Mouse (Mus musculus): ENCODE results near the gene Kctd20.

Gene Kctd20

DNA sequence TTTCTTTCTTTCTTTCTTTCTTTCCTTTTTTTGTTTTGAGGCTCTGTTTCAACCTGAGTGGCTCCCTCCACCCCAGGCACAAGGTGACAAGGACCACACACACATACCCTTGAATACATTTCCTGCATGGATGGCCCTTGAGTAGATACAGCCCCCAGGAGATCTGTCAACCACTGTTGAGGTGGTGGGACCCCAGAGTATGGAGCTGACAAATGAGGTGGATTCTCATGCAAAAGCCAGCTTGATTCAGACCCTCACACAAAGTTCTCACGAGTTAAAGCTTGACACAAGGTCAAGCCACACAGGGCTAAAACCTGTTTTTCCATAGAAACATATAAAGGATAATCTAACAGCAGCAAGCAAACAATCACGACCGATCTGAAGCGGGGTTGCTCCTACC, 19.5 kb upstream of the Kctd20 start:
- DNase-seq (ENCODE audit: low read depth, low spot score): no peak

DNA sequence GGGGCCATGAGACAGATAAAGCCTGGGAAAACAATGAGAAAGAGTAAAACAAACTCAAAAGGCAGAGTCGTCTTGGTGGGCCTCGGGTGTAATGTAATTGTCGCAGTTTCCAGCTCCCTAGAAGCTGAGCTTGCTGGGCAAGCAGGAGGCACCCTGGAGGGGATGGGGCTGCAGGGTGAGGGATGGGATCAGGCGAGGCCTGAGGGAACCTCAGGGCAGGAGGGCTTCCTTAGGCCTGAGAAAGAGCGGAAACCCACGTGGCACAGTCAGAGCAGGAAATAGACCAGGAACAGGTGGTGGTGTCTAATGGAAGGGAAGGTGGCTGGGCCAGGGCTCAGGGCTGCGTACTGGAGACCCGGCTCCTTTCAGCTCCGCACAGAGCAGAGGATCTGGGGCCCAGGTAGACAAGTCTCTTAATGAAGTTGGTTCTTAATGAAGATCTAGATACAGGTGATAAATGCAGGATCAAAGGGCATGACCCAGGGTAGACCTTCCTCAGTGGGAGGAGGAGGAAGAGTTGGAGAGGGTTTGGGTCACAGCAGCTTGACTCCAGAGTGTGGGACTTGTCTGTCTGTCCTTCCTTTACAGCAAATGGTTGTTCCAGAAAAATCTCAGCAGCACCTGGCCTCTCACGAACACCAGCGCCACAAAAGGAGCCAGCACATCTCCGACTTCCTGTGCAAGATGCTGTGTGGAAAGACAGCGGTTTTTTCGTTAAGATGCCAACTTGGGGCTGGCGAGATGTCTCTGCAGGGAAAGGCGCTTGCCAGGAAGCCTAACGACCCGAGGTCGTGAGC, 17.4 kb upstream of the Kctd20 start:
- DNase-seq (ENCODE audit: low read depth, low spot score): no peak

DNA sequence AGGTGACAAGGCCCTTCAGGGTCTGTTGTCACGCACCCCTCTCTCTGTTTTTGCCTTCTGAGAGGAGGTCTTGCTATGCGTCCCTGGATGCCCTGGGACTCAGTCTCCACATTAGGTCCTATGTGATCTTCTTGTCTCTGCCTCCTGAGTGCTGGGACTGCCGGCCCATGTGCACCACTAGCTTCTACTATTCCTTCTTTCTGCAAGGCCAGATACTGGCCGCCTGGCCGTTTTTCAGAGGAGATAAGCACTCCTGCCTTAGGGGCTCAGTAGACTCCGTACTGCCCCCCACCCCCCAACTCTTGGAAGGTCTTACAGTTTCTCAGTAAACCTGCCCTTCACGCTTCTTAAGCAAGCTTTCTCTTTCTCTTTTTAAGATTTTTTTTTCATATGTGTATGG, 15.6 kb upstream of the Kctd20 start:
- no peak for DNase-seq (ENCODE audit: low read depth, low spot score)

DNA sequence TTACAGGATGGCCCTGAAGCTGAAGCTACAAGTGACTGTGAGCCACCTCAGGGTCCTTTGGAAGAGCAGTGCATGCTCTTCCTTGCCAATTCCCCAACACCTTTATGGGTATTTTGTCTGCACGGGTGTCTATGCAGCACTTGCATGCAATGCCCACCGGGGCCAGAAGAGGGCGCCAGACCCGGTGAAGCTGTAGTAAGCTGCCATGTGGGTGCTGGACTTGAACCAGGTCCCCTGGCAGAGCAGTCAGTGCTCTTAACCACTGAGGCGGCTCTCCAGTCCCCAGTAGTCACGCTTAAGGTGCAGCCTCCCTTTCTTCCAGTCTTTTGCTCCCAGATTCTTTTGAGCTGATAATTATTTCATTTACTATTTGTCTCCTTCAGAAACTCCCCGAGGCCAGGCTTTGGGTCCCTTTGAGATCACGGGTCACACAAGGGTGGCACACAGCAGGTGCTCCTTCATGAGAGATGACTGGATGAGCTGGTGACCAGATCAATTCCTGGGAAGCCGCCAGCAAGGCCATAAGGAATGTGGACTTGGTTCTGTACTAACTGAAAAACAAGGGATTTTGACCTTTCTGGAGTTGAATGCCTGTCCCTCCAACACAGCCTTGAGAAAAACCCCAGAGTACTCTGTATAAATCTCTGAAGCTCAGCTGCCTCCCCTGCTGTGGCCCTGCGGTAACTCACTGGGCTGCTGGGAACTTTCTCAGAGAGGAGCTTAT, 15.0 kb upstream of the Kctd20 start:
- no peak for DNase-seq (ENCODE audit: low read depth, low spot score)

DNA sequence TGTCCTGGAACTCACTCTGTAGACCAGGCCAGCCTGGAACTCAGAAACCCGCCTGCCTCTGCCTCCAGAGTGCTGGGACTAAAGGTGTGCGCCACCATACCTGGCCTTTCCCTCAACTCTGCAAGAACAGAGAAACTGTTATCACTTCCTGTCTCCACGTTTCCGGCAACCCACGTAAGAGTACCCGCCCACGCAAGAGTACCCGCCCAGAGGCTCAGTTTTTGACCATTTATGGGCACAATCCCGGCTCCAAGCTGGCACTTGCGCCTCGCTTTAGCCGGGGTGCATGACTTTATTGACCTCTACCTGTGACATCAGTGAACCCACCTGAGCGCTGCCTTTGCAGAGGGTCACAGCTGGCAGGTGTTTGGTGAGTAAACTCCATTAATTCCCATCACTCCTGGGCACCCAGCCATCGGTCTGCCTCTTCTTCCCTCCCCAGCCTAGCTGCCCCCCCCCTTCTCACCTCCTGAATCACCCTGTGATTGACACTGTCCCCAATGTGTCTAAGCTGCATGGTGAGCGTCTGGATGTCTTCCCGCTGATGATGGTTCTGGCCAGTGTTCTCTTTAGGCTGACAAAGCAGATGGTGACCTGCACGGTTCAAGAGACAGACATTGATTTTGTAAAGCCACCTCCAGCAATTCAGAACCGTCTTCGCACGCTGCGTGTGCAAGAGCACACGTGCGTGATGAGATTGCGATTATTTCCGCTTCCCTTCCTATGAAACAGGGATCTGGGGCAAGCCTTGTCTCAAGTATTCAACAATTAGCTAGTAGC, 10.8 kb upstream of the Kctd20 start:
- no peak for DNase-seq (ENCODE audit: low read depth, low spot score)

DNA sequence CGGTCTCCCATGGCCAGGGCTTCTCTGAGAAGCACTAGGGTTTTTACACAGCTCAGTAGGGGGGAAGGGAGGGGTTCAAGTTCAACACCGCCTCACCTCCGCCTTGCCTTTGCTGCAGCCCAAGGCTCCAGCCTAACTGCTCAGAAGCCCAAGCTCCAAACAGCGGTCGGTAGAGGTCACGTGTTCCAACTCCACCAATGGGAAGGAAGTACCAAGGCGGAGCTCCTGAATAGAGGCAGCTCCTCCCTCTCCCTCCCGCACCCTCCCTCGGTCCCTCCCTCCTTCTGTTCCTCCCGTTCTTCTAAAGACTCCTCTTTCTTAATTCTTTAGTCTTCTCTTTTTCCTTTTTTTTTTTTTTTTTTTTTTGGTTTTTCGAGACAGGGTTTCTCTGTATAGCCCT, 9.6 kb upstream of the Kctd20 start:
- no peak for DNase-seq (ENCODE audit: low read depth, low spot score)

DNA sequence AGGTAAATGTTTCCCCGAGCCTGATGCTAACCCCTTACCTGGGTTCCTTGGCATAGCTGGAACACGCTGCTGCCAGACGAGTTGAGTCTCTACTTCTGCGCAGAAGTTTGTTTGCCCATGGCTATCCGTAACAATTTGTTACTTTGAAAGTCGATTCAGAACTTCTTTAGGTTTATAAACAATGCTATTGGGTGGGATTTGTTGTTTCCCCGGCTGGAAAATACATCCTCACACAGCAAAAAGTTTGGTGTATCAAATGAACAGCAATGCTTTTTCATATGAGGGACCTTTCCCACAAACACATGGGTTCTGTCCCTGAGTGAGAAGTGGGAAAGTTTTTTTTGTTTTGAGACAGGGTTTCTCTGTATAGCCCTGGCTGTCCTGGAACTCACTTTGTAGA, 8.0 kb upstream of the Kctd20 start, which contains the start of gene Pxt1:
TSS of gene Pxt1 (minus strand) at position 101 of the 400 bp plus-strand sequence.
- no peak for DNase-seq (ENCODE audit: low read depth, low spot score)

DNA sequence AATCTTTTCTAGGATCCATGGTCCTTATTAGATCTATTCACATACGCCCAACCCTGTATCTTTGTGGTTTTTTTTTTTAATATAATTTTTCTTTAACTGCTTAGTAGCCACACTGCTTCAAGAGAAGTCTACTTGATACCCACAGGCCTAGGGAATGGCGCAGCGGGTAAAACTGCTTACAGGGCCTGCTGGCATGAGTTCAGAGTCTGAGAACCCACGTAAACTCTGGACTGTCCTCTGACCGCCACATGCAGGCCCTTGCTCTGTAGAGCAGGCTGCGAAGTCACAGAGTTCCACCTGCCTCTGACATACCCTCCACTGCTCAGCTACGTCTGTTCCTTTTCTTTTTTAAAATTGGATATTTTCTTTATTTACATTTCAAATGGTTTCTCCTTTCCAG, 7.3 kb upstream of the Kctd20 start:
- no peak for DNase-seq (ENCODE audit: low read depth, low spot score)

DNA sequence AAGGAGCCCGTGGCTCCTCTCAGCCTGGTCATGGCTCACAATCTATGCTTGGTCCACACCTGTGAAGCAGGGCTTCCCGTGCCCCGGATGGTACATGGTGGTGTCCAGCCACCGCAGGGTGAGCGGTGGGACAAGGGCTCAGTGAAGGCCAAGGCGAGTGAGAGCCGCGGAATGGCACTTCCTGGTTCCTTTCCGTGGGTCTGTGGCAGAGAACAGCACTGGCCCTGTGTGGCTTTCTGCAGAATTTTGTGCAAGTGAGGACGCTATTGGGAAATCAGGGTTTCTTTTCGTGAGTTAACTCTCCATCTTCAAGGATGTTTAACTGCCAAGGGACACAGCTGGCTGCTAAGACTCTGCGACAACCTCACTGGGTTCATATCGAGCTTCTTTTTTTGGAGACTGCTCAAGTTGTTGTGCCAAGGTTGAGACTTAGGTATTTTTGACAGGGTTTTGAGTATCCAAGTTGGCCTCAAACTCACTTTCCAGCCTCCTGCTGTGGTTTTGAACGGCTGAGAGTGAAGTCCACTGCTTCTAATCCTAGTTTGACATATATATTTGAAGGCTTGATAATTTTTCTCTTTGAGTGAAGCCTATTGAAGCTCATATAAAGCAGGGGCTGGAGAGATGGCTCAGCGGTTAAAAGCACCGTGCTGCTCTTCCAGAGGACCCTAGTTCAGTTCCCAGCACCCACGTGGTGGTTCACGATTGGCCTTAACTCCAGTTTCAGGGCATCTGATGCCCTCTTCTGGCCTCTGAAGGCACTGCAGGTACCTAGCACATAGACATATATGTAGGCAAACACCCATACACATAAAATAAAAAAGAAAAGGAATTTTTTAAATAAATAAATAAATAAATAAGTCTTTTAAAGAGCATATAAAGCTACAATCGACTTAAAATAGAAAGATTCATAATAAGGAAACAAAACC, 4.5 kb upstream of the Kctd20 start:
- DNase-seq (ENCODE audit: low read depth, low spot score): no peak

DNA sequence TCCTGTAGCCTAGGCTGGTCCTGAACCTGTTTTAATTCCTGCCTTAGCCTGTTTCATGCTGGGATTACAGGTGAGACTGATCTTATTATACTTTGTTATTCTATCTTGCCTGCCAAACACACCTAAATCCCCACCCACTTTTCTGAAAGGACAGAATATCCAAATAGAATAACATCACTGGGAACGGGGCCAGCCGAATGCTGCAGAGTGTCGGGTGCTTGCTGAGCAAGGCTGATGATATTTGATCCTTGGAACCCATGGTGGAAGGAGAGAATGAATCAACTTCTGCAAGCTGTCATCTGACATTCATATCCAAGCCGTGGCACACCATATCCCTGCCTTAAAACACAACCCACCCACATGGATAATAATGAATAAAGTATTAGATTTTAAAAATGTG, 3.1 kb upstream of the Kctd20 start:
- no peak for DNase-seq (ENCODE audit: low read depth, low spot score)

DNA sequence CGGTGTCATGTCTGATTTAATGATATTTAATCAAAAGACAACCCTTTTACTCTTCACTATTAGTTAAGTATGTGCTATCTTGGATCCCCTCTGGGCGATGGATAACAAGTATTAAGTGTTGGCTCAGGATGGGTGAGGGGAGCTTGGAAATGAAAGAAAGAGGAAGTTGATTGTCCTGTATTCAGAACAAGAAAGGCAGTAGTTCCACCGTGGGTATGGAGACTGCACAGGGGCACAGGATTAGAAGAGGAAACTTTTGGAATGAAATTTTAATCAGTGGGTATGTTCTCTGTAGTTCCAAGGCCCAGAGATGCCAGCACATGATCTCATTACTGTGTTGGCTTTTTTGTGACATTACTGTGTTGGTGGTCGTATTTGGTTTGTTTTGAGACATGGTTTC, 999 bp upstream of the Kctd20 start:
- no peak for DNase-seq (ENCODE audit: low read depth, low spot score)

DNA sequence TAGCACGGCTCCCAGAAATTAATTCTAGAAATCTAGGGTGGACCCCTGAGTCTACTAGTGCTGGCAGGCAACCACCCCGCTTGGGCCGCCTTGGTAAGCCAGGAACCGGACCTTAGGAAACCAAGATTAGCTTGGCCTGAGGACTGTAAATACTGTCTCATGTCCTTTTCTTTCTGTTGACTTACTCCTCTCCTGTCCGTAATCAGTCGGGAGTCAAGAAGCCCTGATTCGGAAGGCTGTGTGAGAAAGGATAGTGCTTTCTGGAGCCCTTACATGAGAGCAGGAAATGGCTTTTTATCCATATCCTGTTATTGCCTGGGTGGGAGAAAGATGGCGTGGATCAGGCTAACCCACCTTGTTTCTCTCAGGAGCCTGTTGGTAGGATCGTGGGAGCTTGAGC, 1.5 kb downstream of the Kctd20 start:
- DNase-seq (ENCODE audit: low read depth, low spot score): no peak

DNA sequence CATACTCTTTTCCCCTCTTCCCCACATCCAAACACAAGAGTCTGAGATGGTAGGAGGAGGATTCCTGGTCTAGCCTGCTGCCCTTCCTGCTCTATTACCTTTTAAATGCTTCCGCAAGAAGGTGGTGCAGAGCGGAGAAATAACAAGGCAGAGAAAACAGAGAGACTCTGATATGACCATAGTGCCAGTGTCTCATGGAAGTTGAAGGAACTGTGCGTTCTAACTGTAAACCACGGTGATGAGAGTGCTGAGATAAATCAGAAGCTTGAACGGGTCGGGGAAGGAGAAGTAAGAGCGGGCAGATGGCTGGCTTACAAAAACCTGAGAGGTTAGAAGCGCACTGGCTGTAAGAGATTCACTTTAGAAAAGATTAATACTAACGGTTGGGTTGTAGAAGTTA, 2.7 kb downstream of the Kctd20 start:
- DNase-seq (ENCODE audit: low read depth, low spot score): no peak

DNA sequence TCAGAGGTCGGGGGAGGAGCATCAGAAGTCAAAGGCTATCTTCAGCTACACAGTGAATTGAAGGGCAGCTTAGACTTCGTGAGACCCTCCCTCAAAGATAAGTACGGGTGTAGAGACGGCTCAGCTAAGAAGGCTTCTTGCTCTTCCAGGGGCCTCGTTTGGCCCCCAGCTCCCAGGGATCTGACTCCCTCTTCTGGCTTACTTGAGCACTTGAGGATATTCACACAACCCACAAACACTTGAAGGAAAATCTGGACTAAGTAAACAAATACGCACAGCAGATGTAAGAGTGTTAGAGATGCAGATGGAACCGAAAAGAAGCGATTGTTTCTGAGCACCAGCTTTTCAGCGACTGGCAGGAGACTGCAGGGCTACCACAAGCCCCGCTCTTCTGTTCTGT, 8.8 kb downstream of the Kctd20 start:
- no peak for DNase-seq (ENCODE audit: low read depth, low spot score)

DNA sequence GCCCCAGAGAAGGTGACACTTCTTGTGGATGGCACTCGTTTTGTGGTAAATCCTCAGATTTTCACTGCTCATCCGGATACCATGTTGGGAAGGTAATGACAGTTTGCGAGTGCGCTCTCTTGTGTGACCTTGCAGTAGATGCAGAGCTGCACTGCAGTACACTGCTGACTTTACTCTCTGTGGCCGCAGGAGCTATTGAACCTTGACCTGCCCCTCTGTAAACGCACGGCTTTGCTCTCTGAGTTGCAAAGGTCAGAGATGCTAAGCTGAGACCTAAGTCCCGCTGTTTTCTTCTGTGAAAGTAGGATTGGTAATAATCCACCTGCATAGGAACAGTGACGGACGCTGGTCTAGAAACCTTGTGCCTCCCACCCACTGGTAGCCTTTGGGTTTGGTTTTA, 9.8 kb downstream of the Kctd20 start:
- DNase-seq (ENCODE audit: low read depth, low spot score): no peak

DNA sequence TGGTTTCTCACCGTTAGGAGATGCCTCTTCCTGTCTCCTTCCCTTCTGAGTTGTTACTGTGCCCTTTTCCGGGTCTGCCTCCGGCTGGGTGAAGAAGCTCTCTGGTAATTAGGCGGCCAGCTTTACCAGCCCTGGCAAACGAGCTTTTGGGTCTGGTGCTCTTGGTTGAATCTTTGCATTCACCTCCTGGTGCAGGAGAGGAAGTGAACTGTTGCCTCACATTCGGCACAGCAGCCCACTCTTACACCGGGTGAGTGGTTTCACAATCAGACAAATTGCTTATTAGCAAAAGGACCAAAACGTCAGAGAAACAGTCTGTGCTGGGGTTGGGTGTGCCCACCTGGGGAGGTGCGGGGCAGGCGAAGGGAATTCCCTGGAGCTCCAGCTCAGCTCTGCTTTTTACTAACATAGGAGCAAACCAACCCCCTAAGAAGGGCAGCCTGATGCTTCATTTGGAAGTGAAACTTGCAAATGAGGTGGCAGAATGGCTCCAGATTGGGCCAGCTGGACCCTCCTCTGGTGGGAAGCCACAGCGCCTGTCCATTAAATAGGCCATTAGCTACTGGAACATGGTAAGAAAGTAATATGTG, 15.4 kb downstream of the Kctd20 start:
- DNase-seq (ENCODE audit: low read depth, low spot score): no peak

DNA sequence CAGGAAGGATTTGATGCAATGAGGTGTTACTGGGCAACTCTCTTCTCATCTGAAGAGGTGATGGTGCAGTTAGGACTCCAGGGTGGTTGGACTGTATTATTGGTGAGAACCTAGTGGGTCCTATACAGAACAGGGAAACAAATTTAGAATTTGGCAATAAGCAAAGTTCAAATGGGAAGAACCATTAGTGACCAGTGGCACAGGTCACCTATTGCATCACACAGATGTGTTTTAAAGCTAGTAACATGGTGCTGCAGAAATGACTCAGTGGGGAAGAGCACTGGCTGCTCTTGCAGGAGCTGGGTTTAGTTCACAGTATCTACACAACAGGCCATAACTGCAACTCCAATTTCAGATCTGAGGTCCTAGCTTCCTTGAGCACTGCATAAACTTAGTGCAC, 18.4 kb downstream of the Kctd20 start:
- DNase-seq (ENCODE audit: low read depth, low spot score): no peak

DNA sequence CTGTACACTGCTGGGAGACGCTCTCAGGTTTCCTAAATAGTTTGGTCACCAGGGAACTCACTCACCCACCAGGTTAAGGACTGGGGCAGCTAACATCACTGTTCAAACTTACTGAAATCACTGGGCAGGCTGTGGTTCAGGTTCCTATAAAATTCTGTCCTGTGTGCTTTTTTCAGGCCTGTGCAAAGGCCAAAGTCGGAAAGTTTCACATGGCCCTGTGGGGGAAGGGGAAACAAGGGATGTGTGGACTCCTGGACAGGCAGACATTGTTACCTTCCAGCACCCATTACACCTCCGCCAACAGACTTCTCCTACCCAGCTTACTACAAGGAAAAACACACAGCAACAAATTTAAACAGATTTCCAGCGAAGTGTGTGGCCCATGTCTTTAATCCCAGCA, 27.3 kb downstream of the Kctd20 start:
- DNase-seq (ENCODE audit: low read depth, low spot score): no peak

DNA sequence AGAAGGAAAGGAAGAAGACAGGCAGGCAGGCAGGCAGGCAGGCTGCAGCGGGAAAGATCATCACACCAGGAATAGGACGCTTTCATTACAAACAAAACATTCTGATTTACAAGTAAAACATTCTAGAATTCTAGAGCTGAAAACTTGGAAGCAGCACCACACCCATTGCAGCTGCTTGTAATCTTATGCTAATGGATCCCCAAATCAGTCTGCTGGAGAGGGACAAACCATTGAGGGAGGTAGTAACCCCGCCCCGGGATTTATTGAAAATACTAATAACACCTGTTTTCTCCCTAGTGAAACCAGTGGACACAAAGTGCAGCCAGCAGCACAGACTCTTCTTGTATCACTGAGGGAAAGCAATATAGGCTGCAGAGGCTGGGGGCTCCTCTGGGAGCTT, 29.3 kb downstream of the Kctd20 start:
- DNase-seq (ENCODE audit: low read depth, low spot score): no peak

DNA sequence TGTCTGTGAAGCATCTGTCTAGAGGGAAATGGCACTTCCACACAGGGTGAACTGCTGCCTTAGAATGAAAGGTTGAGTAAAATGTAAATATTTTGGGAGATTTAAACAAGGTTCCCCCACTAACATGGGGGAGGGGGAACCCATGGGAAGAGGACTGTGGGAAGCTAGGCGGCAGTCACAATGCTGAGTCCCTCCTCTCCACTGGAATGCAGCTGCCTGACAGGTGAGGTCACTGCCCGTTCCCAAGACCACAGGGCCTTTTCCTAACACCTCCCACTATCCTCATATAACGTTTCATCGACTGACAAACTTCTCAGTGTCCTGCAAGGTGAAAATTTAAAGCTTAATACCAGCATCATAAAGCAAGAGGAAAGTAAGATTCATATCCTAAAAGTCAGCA, 30.8 kb downstream of the Kctd20 start:
- no peak for DNase-seq (ENCODE audit: low read depth, low spot score)

Measured in brain, embryonic 18.5 days (tissue).